Mouse (Mus musculus) activated CD4-positive, CD25-positive, alpha-beta regulatory T cell, adult 9 weeks (primary cell): ENCODE data around the gene Omt2b. TPM values are rescaled to one million over a fixed set of nuclear protein-coding genes. Genes with fewer than 3 reads are reported as not detected.

Experiments
- polyA plus RNA-seq: library from polyadenylated mRNA; unstranded; fragments of 100-300 nt; shearing (Covaris generic); gene quantifications from one replicate; pipeline ENCODE4 v1.2.1, GENCODE M21; 2017

Gene Omt2b
- polyA plus RNA-seq = not detected

GRCm38 (mm10) chr9:78327289-78327688 is at the start of gene Omt2b:
TSS of gene Omt2b (plus strand) at chr9:78327589.

GRCm38 (mm10) chr9:78289723-78290122 is 37.7 kb upstream of the Omt2b start, which contains the start of gene Gm10639:
TSS of gene Gm10639 (plus strand) at chr9:78289923.

GRCm38 (mm10) chr9:78314696-78315095 is 12.7 kb upstream of the Omt2b start, which contains the start of gene Omt2a:
TSS of gene Omt2a (minus strand) at chr9:78314796.

GRCm38 (mm10) chr9:78355611-78356010 is 28.2 kb downstream of the Omt2b start, which contains the start of gene Gsta2:
TSS of gene Gsta2 (minus strand) at chr9:78355788.

GRCm38 (mm10) chr9:78367959-78368358 is 40.6 kb downstream of the Omt2b start, which contains the start of gene Dppa5a:
TSS of gene Dppa5a (minus strand) at chr9:78368177.

GRCm38 (mm10) chr9:78378113-78378785 is 50.9 kb downstream of the Omt2b start, which contains the start of gene Ooep:
TSS of gene Ooep (minus strand) at chr9:78378725.

Other genes with a start within 250 kb of the Omt2b start
- gene Fbxo9, start 218.5 kb upstream of the Omt2b start, polyA plus RNA-seq = 21.0 TPM
- 13.8 TPM for gene Ick, start 218.4 kb upstream of the Omt2b start, polyA plus RNA-seq
- gene Gsta4, start 144.8 kb upstream of the Omt2b start, polyA plus RNA-seq = 49.1 TPM
- gene Gsta1, start 96.9 kb upstream of the Omt2b start, polyA plus RNA-seq = not detected
- gene Gm3776, start 70.5 kb upstream of the Omt2b start, polyA plus RNA-seq = not detected
- gene Gm10639, start 37.7 kb upstream of the Omt2b start, polyA plus RNA-seq = not detected
- not detected for gene Omt2a, start 12.8 kb upstream of the Omt2b start, polyA plus RNA-seq
- not detected for gene Gsta2, start 28.2 kb downstream of the Omt2b start, polyA plus RNA-seq
- gene Dppa5a, start 40.6 kb downstream of the Omt2b start, polyA plus RNA-seq = not detected
- gene Ooep, start 51.1 kb downstream of the Omt2b start, polyA plus RNA-seq = not detected
- 3.7 TPM for gene Ddx43, start 68.2 kb downstream of the Omt2b start, polyA plus RNA-seq
- gene Cgas, start 115.6 kb downstream of the Omt2b start, polyA plus RNA-seq = 1.8 TPM
- gene Mto1, start 120.6 kb downstream of the Omt2b start, polyA plus RNA-seq = 11.0 TPM
- gene Gm17324, start 121.2 kb downstream of the Omt2b start, polyA plus RNA-seq = not detected
- 5,400 TPM for gene Eef1a1, start 161.6 kb downstream of the Omt2b start, polyA plus RNA-seq